Mouse (Mus musculus) embryonic facial prominence, embryonic 10.5 days (tissue): Measurements from ENCODE around the gene Iqcj. TPM values are rescaled to one million over a fixed set of nuclear protein-coding genes. Genes with fewer than 3 reads are reported as not detected.

Experiments
- DNase-seq: peaks from one replicate; pipeline ENCODE4 v3.0.0-alpha.2; 2017; ENCODE audit warnings: low spot score
- H3K27ac ChIP-seq: fragments of 300-500 bp; sonication (generic); replicated peaks from 2 replicates; pipeline ENCODE4 v1.5.1; 2016; ENCODE audit warnings: mild to moderate bottlenecking
- H3K27me3 ChIP-seq: fragments of 300-500 bp; sonication (generic); replicated peaks from 2 replicates; pipeline ENCODE4 v1.6.1; 2016; ENCODE audit warnings: low read depth, mild to moderate bottlenecking; ENCODE audit not compliant: poor library complexity, severe bottlenecking
- H3K36me3 ChIP-seq: fragments of 300-500 bp; sonication (generic); replicated peaks from 2 replicates; pipeline ENCODE4 v1.6.1; 2016; ENCODE audit warnings: mild to moderate bottlenecking, moderate library complexity
- H3K4me1 ChIP-seq: fragments of 300-500 bp; sonication (generic); 2 replicates; pipeline ENCODE4 v1.6.1; 2016
- H3K4me3 ChIP-seq: fragments of 300-500 bp; sonication (generic); 2 replicates; pipeline ENCODE4 v1.5.1; 2016; ENCODE audit warnings: mild to moderate bottlenecking, moderate library complexity
- H3K9me3 ChIP-seq: fragments of 300-500 bp; sonication (generic); 2 replicates; pipeline ENCODE4 v1.6.1; 2016; ENCODE audit warnings: mild to moderate bottlenecking
- WGBS: fragments of 180-500 bp; shearing (Covaris S2); methylation state at CpG from one replicate; pipeline ENCODE4 v1.1.7; 2016; 5-methylcytosine and 5-hydroxymethylcytosine counted together
- polyA plus RNA-seq: library from polyadenylated mRNA; unstranded; fragments of >200 nt; fragmentation: Nextera tagmentation; extraction: Ambion mirVana; gene quantifications from 2 replicates; pipeline ENCODE4 v1.2.1, GENCODE M21; 2016

The Iqcj gene
- polyA plus RNA-seq, 1 experiment from 2014 or later, result not detected

- H3K4me1 ChIP-seq, result no peaks in the 10 kb centered on the region
- H3K9me3 ChIP-seq, result no peaks in the 10 kb centered on the region
- no peak overlapping the region for H3K4me3 ChIP-seq
- H3K27ac ChIP-seq, result no peak overlapping the region
- WGBS, result 81% methylated on average over 2 of the region's 2 CpGs
- DNase-seq, result no peak
- H3K27me3 ChIP-seq, result no peaks in the 10 kb centered on the region
- no peaks in the 10 kb centered on the region for H3K36me3 ChIP-seq
Measured at GRCm38 (mm10) chr3:68105081-68105685, 213.2 kb downstream of the Iqcj start.

Other genes with a start within 250 kb of the Iqcj start
- gene Iqschfp, start within 50 bp of the Iqcj start, polyA plus RNA-seq, result 0.24 TPM in 1 of 2 replicates, not detected in the other
- gene Schip1, start 172.6 kb downstream of the Iqcj start, polyA plus RNA-seq, result 37.8 and 39.4 TPM in 2 replicates